Mouse (Mus musculus) hematopoietic stem cell, adult 5-6 weeks (primary cell): ENCODE data around the gene Cdk5r1. TPM values are rescaled to one million over a fixed set of nuclear protein-coding genes. Genes with fewer than 3 reads are reported as not detected.

Experiments
- ATAC-seq, 2 experiments: fragments of 125-278 bp in 1 of 2; replicated peaks in 1 of 2; 2 replicates each; pipeline ENCODE4 v1.8.0; 2016 to 2017; ENCODE audit warnings: inconsistent platforms in 2 of 2, mild to moderate bottlenecking in 2 of 2, moderate number of reproducible peaks in 2 of 2, low read depth in 1 of 2, moderate TSS enrichment in 1 of 2; ENCODE audit not compliant: low FRiP score in 2 of 2, poor library complexity in 2 of 2, severe bottlenecking in 2 of 2, insufficient read depth in 1 of 2, low TSS enrichment in 1 of 2
- total RNA-seq: library from RNA; stranded (forward); fragments of 172-1452, 232-1000 nt; gene quantifications from 2 replicates; pipeline ENCODE4 v1.2.3, GENCODE M21; 2017

Cdk5r1 gene
- total RNA-seq, 1 experiment from 2014 or later: 1.1 TPM

DNA sequence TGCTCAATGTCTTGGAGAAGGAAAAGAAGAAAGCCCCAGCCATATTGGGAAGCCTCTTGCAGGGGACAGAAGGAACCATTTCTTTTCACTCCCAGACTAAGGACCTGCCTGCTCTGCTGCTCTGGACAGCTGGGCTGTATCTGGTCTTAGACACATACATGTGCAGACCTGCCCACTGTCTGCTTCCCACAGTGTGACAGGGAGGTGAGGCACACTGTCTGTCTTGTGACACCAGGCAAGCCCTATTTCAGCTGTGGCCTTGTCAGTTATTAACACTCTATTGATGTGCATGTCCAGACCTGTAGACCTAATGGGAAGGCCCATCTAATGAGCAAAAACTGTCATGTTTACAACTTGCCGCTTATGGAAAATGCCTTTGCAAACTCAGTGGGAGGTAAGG lies 38.5 kb downstream of the Cdk5r1 start:
- ATAC-seq: no peak

DNA sequence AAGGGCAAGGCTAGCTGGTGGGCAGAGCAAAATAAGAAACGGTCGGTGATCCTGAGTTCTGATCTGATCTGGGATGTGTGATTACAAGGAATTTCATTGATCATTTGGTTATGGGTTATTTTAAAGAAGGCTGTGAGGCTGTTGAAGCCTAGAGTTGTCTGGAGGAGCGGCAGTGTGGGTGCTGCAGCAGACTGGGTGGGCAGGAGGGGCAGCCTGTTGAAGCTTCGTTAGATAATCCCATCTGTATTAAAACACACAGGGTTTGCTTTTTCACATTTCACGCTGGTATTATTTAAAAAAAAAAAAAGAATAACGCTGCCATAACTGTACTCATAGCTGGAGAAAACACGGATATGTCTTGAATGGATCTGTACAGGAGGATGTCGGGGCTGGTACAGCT lies 39.1 kb downstream of the Cdk5r1 start:
- no peak for ATAC-seq

DNA sequence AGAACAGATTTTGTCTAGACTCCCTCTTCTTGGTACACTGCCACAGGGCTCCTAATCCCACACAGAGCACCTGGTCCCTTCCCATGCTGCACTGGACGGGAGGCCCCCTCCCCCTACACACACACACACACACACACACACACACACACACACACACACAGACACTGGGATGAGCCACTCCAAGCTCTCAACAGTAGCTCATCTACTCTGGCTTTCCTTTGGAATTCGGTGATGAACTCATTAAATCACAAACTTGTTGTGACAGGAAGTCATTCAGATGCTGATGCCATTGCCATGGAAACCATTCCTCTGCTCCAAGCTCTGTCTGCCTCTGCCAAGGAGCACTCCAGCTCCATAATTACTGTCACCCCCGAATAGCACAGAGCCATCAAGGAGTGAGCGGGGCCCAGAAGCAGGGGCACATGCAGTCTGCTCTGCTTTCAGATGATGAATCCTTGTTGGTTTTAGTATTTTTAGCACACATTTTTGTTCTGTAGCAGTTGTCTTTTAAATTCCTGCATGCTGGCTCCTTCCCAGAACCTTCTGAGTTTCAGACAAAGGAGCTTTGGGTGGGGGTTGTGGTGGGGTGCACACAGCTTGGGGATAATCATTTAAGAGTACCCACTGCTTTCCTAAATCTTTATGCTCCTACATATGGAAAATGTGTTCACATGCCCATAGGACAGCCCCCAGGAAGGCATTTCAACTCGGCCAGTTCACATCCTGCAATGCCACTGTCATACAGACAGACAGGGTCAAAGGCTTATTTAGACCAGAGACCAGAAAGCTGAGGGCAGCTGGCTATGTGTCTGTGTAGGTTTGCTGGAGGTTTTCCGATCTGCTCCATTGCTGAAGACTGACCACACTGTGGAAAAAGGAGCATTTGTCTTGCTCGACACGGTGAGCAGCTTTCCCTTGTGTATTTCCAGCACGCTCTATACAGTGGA lies 41.9 kb downstream of the Cdk5r1 start:
- no peak for ATAC-seq

DNA sequence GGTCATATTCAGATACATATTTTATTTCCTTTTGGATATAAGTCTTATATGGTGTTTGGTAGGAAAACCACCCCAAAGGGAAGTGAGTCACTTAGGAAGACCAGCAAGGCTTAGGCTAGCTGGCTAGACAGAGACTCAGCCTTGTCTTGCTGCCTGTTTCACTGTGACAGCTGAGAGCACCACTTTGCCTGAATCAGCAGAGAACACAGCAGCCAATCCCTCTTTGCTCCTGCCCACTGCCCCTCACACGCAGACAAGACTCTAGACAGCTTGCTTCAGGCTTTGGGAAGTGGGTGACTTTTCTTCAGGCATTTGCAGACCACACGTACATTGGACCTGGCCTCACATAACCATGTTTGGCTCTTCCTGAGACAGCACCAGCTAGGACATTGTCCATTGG lies 44.3 kb downstream of the Cdk5r1 start:
- no peak for ATAC-seq

DNA sequence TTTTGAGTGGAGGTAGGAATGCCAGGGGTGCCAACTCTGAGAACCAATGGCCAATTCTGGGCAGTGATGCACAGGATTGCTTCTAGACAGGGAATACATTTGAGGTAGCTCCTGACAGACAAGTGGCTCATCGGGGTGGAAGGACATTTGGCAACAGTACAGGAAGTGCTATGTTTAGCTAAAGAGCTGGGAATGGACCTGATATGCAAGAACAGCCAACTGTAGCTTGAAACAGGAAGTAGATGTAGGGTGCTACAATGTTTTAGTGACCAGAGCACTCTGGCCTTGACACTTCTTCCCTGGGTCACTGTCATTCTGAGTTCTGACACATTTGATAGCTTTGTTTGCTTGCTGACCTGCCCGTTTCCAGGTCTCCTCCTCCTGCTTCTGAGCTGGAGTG lies 46.0 kb downstream of the Cdk5r1 start:
- peak; percentile 14 to 37; a peak in 1 of 4 replicates for ATAC-seq

DNA sequence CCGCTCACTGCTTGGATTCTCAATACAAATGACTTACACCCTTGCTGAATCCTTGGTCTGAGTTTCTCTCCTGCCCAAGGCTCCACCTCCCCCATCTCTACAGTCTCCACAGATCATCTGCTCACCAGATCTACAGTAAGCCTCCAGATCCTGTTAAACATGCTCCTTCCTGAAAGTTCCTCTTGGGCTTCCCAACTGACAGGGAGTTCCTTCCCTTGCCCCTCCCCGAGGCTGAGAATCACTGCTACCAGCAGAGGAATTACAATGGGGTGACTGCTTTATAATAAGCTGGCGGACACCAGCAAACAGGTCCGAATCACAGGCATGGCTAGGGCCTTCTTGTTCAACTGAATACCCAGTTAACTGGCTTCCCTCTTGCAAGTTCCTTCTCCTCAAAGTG lies 46.6 kb downstream of the Cdk5r1 start:
- no peak for ATAC-seq

DNA sequence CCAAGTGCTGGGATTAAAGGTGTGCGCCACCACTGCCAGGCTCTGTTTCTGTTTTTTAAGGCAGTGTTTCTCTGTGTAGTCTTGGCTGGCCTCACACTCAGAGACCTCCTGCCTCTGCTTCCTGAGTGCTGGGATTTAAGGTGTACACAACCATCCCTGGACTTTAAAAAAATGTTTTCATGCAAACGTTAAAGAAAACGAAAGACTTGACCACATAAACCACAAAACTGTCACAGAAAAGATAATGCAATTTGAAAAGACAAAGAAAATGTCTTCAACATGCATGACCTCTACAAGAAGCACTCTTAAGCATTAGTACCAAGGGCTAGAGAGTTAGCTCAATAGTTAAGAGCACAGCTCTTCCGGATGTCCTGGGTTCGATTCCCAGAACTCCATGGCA lies 47.4 kb downstream of the Cdk5r1 start:
- ATAC-seq: no peak

DNA sequence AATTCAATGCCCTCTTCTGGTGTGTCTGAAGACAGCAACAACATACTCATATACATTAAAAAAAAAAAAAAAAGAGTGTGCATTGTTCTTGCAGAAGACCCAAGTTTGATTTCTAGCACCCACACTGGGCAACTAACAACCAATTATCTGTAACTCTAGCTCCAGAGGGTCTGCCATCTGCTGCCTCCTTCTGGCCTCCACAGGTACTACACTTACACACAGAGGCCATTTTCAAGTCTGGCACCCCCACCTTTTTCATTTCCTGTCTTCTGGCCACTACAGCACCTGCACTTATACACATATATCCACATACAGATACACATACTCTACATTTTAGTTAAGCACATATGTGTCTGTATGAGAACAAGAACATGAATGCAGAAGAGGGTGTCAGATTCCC lies 50.9 kb downstream of the Cdk5r1 start:
- no peak for ATAC-seq

DNA sequence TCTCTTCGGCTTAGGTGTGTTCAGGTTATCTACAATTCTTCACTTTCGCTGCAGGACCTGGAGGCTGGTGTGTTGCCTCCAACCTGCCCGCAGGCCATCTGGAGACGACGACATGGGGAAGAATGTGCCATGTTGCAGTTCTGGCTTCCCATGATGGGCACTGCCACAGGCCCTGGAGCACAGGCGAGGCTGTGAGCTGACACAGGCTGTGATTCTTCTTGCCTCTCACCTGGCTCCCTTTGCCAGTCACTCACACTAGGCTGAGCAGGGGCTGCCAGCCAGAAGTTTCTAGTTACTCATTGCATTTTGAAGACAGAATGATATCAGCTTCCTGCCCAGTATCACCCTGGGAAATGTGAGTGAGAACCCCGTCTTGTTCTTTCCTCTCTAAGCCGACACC lies 52.3 kb downstream of the Cdk5r1 start:
- ATAC-seq: no peak

Other genes with a start within 250 kb of the Cdk5r1 start
- 1.1 and 4.3 TPM in 2 replicates for gene Rhbdl3, start 176.1 kb upstream of the Cdk5r1 start, total RNA-seq
- 15.4 and 16.1 TPM in 2 replicates for gene 5730455P16Rik, start 99.0 kb upstream of the Cdk5r1 start, total RNA-seq
- 221 and 239 TPM in 2 replicates for gene Zfp207, start 93.7 kb upstream of the Cdk5r1 start, total RNA-seq
- gene Psmd11, start 48.4 kb upstream of the Cdk5r1 start, total RNA-seq: 61.0 and 66.9 TPM in 2 replicates